Mouse (Mus musculus) liver, adult (tissue): Measurements from ENCODE around the gene Ep300.

Source experiments
- GATA4 ChIP-seq: IDR thresholded peaks from 2 replicates; pipeline ENCODE4 v1.6.1; 2014; ENCODE audit warnings: mild to moderate bottlenecking, low read length; ENCODE audit not compliant: insufficient replicate concordance

Gene Ep300

GRCm38 (mm10) chr15:81576961-81577360 lies 8.2 kb upstream of the Ep300 start:
- no peak for TF ChIP-seq GATA4

- TF ChIP-seq GATA4 = no peak
Observed at GRCm38 (mm10) chr15:81577743-81578165, 7.4 kb upstream of the Ep300 start.

- no peak for TF ChIP-seq GATA4
Observed at GRCm38 (mm10) chr15:81584466-81584865, 685 bp upstream of the Ep300 start.

GRCm38 (mm10) chr15:81585746-81586461 lies 753 bp downstream of the Ep300 start:
- TF ChIP-seq GATA4 = no peak; the same call in 1 of the 2 replicates

GRCm38 (mm10) chr15:81586466-81586865 lies 1.3 kb downstream of the Ep300 start:
- TF ChIP-seq GATA4 = no peak

- TF ChIP-seq GATA4 = no peak
Observed at GRCm38 (mm10) chr15:81587686-81588085, 2.5 kb downstream of the Ep300 start.

- TF ChIP-seq GATA4 = no peak
Observed at GRCm38 (mm10) chr15:81594146-81594696, 9.1 kb downstream of the Ep300 start.

- no peak for TF ChIP-seq GATA4
Observed at GRCm38 (mm10) chr15:81605241-81605640, 20.1 kb downstream of the Ep300 start.

GRCm38 (mm10) chr15:81606634-81607033 lies 21.5 kb downstream of the Ep300 start:
- no peak for TF ChIP-seq GATA4

GRCm38 (mm10) chr15:81649516-81650455 lies 64.6 kb downstream of the Ep300 start:
- TF ChIP-seq GATA4 = no peak

- no peak for TF ChIP-seq GATA4
Observed at GRCm38 (mm10) chr15:81650636-81651035, 65.5 kb downstream of the Ep300 start.

GRCm38 (mm10) chr15:81661701-81662100 lies 76.5 kb downstream of the Ep300 start:
- TF ChIP-seq GATA4 = no peak

GRCm38 (mm10) chr15:81663281-81663680 lies 78.1 kb downstream of the Ep300 start:
- no peak for TF ChIP-seq GATA4

GRCm38 (mm10) chr15:81663697-81664561 lies 78.8 kb downstream of the Ep300 start, which contains the start of gene L3mbtl2:
TSS of gene L3mbtl2 (plus strand) at chr15:81663889.
- TF ChIP-seq GATA4 = no peak

- TF ChIP-seq GATA4 = no peak
Observed at GRCm38 (mm10) chr15:81666957-81667356, 81.8 kb downstream of the Ep300 start.
